Mouse (Mus musculus) kidney, embryonic 15.5 days (tissue): ENCODE measurements at regions not wholly inside any gene's neighbourhood (a gene's known extent, or its start where the extent isn't known, plus 50 kb on each side); places are given as distances from the start of the nearest gene placed in this dataset.

Experiments used
- ATAC-seq: fragments of 200-750 bp; cut with Nextera tagmentation; replicated peaks from 2 replicates; pipeline ENCODE4 v1.8.0; 2017; ENCODE audit warnings: moderate TSS enrichment; ENCODE audit not compliant: low FRiP score
- H3K27ac ChIP-seq: fragments of 300-500 bp; sonication (generic); 2 replicates; pipeline ENCODE4 v1.5.1; 2015; ENCODE audit warnings: mild to moderate bottlenecking, inconsistent platforms
- H3K27me3 ChIP-seq: fragments of 300-500 bp; sonication (generic); 2 replicates; pipeline ENCODE4 v1.6.1; 2015; ENCODE audit warnings: inconsistent platforms
- H3K36me3 ChIP-seq: fragments of 300-500 bp; sonication (generic); 2 replicates; pipeline ENCODE4 v1.6.1; 2015; ENCODE audit warnings: inconsistent platforms
- H3K4me1 ChIP-seq: fragments of 300-500 bp; sonication (generic); 2 replicates; pipeline ENCODE4 v1.6.1; 2015; ENCODE audit warnings: inconsistent platforms
- H3K4me2 ChIP-seq: fragments of 300-500 bp; sonication (generic); 2 replicates; pipeline ENCODE4 v1.6.1; 2015; ENCODE audit warnings: moderate library complexity, mild to moderate bottlenecking, inconsistent platforms
- H3K4me3 ChIP-seq: fragments of 300-500 bp; sonication (generic); replicated peaks from 2 replicates; pipeline ENCODE4 v1.5.1; 2015; ENCODE audit warnings: mild to moderate bottlenecking, inconsistent platforms
- H3K9ac ChIP-seq: fragments of 300-500 bp; sonication (generic); 2 replicates; pipeline ENCODE4 v1.6.1; 2015; ENCODE audit warnings: mild to moderate bottlenecking, inconsistent platforms
- H3K9me3 ChIP-seq: fragments of 300-500 bp; sonication (generic); replicated peaks from 2 replicates; pipeline ENCODE4 v1.6.1; 2016; ENCODE audit warnings: inconsistent platforms
- WGBS: fragments of 180-500 bp; shearing (Covaris S2); methylation state at CpG from one replicate; pipeline ENCODE4 v1.1.7; 2015; ENCODE audit warnings: mixed read lengths; 5-methylcytosine and 5-hydroxymethylcytosine counted together

DNA sequence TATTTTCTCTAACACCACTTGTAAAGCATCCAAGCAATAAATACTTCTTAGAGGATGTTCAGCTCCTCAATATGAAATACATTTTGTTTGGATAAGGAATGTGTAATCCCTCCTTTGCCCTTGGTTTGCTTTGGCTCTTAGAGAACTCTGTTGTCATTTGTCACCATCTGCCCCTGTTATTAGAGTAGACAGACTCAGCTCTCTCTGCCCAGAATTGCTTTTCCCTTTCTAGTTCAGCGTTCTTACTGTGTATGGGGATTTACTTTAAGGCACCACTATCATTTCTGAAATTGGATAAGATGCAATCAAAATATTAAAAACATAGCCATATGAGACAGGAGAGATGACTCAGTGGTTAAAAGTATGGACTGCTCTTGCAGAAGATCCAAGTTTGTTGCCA lies 101.5 kb upstream of the Ednra start:
- H3K4me3 ChIP-seq: no peak overlapping the region

DNA sequence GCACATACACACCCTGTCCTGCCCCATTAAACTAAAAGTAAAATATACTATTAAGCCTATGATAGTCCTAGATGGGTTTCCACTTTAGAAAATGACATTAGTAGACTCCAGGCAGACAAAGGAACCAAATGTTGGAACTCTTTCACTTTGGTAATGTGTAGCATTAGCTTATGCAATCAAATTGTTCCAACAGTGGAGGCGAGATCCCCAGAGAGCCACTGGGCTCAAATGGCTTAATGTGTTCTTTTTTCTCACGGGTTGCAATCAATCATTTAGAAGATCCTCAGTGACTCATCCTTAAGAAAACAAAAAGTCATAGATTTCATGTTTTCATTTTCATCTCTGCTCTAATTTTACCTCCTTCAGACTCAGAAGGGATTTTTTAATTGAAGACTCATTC lies 102.0 kb upstream of the Ednra start:
- no peak for ATAC-seq
- H3K36me3 ChIP-seq: no peaks in the 10 kb centered on the region
- no peak overlapping the region for H3K4me2 ChIP-seq
- H3K4me1 ChIP-seq: peaks cover 34% of the 10 kb centered on the region
- H3K27me3 ChIP-seq: no peaks in the 10 kb centered on the region
- no peak overlapping the region for H3K4me3 ChIP-seq
- H3K9me3 ChIP-seq: no peaks in the 10 kb centered on the region
- 55% methylated on average over 2 of the region's 2 CpGs for WGBS
- H3K9ac ChIP-seq: no peak overlapping the region
- H3K27ac ChIP-seq: no peak overlapping the region

More for the DNA sequence above, 101.5 kb upstream of the Ednra start:
- ATAC-seq: no peak
- peaks cover 34% of the 10 kb centered on the region for H3K4me1 ChIP-seq
- no peaks in the 10 kb centered on the region for H3K36me3 ChIP-seq
- no peaks in the 10 kb centered on the region for H3K9me3 ChIP-seq
- WGBS: 52% methylated on average over 1 of the region's 1 CpGs
- H3K4me2 ChIP-seq: no peak overlapping the region
- no peaks in the 10 kb centered on the region for H3K27me3 ChIP-seq
- no peak overlapping the region for H3K9ac ChIP-seq
- no peak overlapping the region for H3K27ac ChIP-seq

DNA sequence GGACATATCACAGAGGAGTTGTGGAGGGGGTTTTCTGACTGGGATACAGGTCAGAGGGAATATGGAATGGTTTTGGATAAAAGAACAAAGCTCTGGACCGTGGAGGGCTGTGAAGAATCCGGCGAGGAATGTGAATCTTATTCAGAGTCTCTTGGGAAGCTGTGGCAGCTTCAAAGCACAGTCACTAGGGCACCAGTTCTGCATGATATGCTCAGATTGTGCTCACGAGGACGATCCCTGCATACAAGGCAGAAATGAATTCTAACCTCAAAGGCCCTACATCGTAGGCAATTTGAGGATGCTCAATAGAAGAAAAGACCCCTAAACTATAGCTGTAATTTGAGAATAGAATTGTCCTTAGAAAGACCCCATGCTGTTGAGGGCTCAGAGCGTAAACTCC lies 103.8 kb upstream of the Ednra start:
- Histone ChIP-seq H3K4me2 (no peak overlapping the region), H3K36me3 (no peaks in the 10 kb centered on the region), H3K9me3 (no peaks in the 10 kb centered on the region), H3K27ac (no peak overlapping the region), H3K27me3 (no peaks in the 10 kb centered on the region), H3K4me1 (peaks cover 38% of the 10 kb centered on the region), H3K9ac (no peak overlapping the region), H3K4me3 (no peak overlapping the region)
- WGBS: 38% methylated on average over 7 of the region's 7 CpGs
- no peak for ATAC-seq

DNA sequence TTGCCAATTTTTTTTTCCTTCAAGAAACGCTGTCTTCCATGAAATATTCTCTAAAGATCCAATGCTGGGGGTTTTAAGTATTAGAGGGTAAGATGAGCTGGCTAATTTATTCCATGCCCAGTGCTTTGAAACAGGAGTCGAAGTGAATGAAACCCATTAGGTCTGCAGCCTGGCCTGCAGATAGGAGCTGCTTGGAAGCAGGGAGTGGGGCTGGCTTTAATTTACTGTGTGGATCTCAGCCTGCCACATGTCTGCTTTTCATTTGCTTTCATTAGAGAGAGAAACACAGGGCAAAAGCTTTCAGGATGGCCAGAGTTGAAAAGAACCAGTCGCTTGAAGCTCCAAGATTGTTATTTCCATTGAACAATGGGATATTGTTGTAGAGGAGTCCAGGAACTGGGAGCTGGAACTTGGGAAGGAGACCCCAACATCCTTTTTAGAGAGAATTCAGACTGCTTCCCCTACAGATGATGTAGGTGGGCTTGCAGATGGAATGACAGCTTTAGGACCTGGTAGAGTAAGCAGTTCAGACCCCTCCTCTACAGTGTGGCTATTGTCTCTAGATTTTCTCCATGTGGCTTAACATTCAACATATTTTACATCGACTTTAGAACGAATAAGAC lies 105.0 kb upstream of the Ednra start:
- no peaks in the 10 kb centered on the region for H3K9me3 ChIP-seq
- ATAC-seq: no peak

DNA sequence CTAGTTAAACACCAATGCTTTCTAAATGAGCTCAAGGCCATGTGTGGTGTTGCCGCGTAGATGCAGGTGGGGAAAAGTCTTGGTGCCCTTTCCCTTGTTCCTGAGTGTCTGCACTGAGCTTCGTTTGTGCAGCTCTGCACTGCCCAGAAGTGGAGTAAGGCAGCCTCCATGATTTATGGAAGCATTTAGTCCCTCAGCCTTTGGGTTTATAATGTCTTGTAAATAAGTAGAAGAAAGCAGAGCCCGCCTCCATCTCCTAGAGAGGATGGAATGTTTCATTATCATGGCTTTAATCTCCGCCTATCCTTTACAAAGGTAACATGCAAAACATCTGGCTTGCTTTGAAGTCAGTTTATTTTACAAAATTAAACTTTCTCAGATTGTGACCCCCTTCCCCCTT lies 105.5 kb upstream of the Ednra start:
- peak overlapping the region; percentile 64 for H3K27ac ChIP-seq
- 35% methylated on average over 5 of the region's 5 CpGs for WGBS
- ATAC-seq: peak; percentile 59; the same call in 1 of the 2 replicates

More for the DNA sequence above, 105.0 kb upstream of the Ednra start:
- H3K9ac ChIP-seq: no peak overlapping the region
- no peak overlapping the region for H3K4me2 ChIP-seq
- 47% methylated on average over 5 of the region's 5 CpGs for WGBS
- H3K27ac ChIP-seq: peak overlapping the region; percentile 64
- H3K27me3 ChIP-seq: no peaks in the 10 kb centered on the region
- peaks cover 39% of the 10 kb centered on the region for H3K4me1 ChIP-seq
- no peaks in the 10 kb centered on the region for H3K36me3 ChIP-seq
- H3K4me3 ChIP-seq: no peak overlapping the region

DNA sequence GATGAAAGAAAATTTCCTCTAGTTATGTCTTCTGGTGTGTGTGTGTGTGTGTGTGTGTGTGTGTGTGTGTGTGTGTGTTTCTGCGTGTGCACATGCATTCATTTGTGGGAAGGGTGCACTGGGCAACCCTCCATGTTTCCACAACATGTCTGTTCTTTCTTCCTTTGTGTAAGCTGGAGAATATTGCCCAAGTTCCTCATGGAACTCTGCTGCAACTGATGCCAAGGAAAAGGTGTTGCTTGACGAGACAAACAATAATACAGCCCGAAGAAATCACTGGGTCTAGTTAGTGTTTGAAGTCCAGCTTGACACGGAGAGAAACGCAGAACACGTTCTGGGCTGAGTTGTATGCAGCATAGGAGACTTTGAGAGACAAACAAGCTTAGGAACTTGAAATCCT lies 110.0 kb upstream of the Ednra start:
- Histone ChIP-seq H3K4me2 (no peak overlapping the region), H3K36me3 (no peaks in the 10 kb centered on the region), H3K27me3 (no peaks in the 10 kb centered on the region), H3K9me3 (no peaks in the 10 kb centered on the region), H3K27ac (0 out of 2 replicates have a peak overlapping the region, but pooled peaks have one; percentile 22), H3K9ac (no peak overlapping the region), H3K4me3 (no peak overlapping the region), H3K4me1 (peaks cover 19% of the 10 kb centered on the region)
- no peak for ATAC-seq
- WGBS: 71% methylated on average over 6 of the region's 6 CpGs

More for the DNA sequence above, 105.5 kb upstream of the Ednra start:
- H3K9ac ChIP-seq: no peak overlapping the region
- H3K4me1 ChIP-seq: peaks cover 44% of the 10 kb centered on the region
- H3K4me3 ChIP-seq: no peak overlapping the region
- no peaks in the 10 kb centered on the region for H3K36me3 ChIP-seq
- no peaks in the 10 kb centered on the region for H3K9me3 ChIP-seq
- H3K27me3 ChIP-seq: no peaks in the 10 kb centered on the region
- H3K4me2 ChIP-seq: no peak overlapping the region

DNA sequence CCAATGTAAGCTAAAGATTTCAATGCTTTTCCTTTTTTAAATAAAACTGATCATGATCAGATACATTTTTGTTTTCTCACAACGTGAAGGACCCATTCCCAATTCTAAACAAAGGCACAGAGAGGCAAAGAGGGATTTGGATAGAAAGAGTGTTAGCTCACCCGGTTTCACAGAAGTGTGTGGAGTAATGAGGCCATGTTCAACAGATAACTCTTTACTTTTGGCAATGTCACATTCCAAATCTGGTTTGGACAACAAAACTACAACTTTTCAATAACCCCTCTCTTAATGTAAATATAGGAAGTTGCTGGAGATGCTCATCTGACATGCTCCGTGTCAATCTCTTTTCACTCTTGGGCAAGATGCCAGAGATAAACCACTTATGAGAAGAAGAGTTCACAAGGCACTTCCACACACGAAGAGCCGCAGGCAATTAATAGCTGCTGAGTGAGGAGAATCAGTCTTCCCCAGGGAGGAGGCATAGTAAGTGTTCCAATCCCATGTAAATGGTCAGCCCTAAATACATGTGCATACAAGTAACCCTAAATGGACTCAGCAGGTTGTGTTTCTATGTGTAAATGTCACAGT lies 112.7 kb upstream of the Ednra start:
- ATAC-seq: no peak

DNA sequence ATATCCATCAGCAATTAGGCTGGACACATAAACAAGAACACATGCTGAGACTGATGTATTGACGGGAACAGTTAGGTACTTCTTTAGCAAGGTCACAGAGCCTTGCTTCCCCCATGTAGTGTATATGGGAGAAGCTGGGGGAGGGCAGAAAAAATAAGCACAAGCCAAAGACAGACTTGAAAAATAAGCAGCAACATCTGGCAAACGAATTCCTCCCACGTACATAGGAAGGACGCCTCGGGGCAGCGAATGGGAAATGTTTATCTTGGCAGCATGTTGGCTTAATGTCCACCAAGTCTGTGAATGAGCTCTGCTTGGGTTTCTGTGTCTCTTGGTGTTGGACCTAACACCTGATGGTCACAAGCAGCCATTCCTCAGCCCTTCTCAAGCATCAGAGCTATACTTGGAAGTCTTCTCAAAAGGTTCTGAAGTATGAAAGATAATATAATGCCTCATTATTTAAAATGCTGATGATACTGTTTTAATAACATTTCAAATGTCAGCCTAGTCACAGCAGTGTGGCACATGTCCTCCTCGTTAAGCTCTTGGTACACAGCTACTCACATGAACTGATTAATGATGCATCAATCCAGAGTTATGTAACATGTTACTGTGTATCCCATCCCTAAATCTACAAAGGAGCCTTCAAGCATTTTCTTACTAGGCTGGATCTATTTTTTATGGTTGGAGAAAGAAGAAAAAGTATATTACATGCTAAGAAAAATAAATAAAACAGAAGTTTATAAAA lies 118.3 kb upstream of the Ednra start:
- H3K4me1 ChIP-seq: peaks cover 10% of the 10 kb centered on the region
- H3K27me3 ChIP-seq: no peaks in the 10 kb centered on the region
- no peak overlapping the region for H3K9ac ChIP-seq
- no peak overlapping the region for H3K4me3 ChIP-seq
- peak overlapping the region; percentile 54; the same call in 1 of the 2 replicates for H3K27ac ChIP-seq
- H3K4me2 ChIP-seq: no peak overlapping the region
- H3K36me3 ChIP-seq: no peaks in the 10 kb centered on the region
- 9% methylated on average over 7 of the region's 7 CpGs for WGBS
- H3K9me3 ChIP-seq: no peaks in the 10 kb centered on the region
- peak; percentile 73 for ATAC-seq

More for the DNA sequence above, 112.7 kb upstream of the Ednra start:
- H3K9ac ChIP-seq: no peak overlapping the region
- no peaks in the 10 kb centered on the region for H3K36me3 ChIP-seq
- H3K4me1 ChIP-seq: peaks cover 14% of the 10 kb centered on the region
- no peaks in the 10 kb centered on the region for H3K9me3 ChIP-seq
- no peaks in the 10 kb centered on the region for H3K27me3 ChIP-seq
- 74% methylated on average over 5 of the region's 5 CpGs for WGBS
- no peak overlapping the region for H3K27ac ChIP-seq
- no peak overlapping the region for H3K4me2 ChIP-seq
- H3K4me3 ChIP-seq: no peak overlapping the region

DNA sequence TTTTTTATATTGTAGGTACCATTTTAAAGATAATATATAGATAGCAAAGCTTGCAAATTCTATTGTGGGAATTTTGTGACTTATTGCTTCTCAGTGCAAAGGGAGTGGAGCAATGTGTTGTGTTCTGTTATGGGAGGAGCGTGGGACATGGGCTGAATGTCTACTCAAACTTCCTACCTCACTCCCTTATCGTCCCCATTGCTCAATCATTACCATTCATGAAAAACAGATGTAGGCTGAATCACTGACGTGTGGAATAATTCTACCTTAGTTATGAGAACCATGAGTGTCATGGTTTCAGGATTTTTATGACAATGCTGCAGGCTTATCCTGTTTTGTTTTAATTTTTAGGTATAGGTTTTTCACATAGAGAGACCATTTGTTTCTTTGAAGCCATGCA lies 119.0 kb upstream of the Ednra start:
- 62% methylated on average over 3 of the region's 3 CpGs for WGBS
- no peak overlapping the region for H3K4me3 ChIP-seq
- ATAC-seq: no peak
- no peaks in the 10 kb centered on the region for H3K36me3 ChIP-seq
- H3K9ac ChIP-seq: no peak overlapping the region
- no peak overlapping the region for H3K27ac ChIP-seq
- no peaks in the 10 kb centered on the region for H3K9me3 ChIP-seq
- H3K4me2 ChIP-seq: no peak overlapping the region
- H3K4me1 ChIP-seq: peaks cover 10% of the 10 kb centered on the region
- H3K27me3 ChIP-seq: no peaks in the 10 kb centered on the region

DNA sequence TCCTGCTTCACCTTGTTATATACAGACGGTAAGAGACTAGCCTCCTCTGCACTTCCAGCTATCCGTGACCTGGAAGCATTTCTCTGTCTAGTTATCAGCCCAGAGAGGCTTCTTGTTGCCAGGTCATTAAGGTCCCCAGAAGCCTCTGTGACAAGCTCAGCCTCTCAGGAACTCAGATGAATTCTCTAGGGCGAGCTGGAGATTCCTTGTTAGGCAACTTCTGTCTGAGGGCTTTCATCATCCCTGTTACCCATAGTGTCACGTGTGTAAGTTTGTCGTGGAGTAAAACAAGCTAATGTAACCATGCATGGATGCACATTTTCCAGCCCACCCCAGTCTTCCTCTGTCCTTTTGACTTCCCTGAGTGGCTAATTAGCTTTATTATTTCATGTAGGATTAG lies 126.3 kb upstream of the Ednra start:
- Histone ChIP-seq H3K4me3 (no peak overlapping the region), H3K36me3 (no peaks in the 10 kb centered on the region), H3K27me3 (no peaks in the 10 kb centered on the region), H3K9ac (no peak overlapping the region), H3K4me1 (no peaks in the 10 kb centered on the region), H3K4me2 (no peak overlapping the region), H3K27ac (no peak overlapping the region), H3K9me3 (no peaks in the 10 kb centered on the region)
- WGBS: 71% methylated on average over 5 of the region's 5 CpGs
- no peak for ATAC-seq

DNA sequence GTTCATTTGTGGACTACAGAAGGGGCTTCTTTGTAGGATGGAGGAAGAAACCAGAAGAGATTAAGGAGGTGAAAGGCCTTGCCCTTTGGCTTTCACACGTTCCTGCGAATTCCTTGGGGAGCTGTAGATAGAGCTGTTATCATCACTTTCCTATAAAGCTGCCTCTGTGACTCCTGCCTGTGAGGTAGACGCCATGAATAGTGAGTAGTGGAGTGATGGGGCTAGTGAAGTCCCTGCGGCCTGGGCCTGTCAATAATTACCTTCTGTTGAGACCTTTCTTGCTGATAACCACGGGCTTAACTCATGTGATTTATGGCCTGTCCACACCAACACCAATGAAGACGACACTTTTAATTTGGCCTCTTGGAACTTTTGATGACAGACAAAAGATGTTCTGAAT lies 146.0 kb upstream of the Ednra start:
- H3K4me2 ChIP-seq: no peak overlapping the region
- ATAC-seq: no peak
- H3K9me3 ChIP-seq: no peaks in the 10 kb centered on the region
- no peak overlapping the region for H3K4me3 ChIP-seq
- no peaks in the 10 kb centered on the region for H3K36me3 ChIP-seq
- WGBS: 15% methylated on average over 6 of the region's 6 CpGs
- no peaks in the 10 kb centered on the region for H3K4me1 ChIP-seq
- H3K27ac ChIP-seq: no peak overlapping the region
- H3K27me3 ChIP-seq: no peaks in the 10 kb centered on the region
- H3K9ac ChIP-seq: no peak overlapping the region

DNA sequence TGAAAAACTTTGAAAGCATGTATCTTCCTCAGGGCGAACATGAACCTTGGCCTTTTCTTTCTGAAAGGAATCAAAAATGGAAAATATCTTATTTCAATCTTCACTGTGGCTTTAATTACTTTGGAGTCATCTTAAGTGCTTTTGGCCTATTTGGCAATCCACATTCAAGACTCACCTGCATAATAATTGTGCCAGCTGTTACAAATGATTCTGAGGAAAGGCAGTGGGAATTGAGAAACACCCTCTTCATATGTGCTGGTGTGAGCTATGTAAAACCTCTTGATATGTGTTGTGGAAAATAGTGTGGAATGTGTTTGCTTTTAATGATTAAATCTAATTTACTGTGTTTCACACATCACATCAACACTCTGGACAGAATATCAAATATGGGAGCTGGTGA lies 148.5 kb upstream of the Ednra start:
- no peak for ATAC-seq
- Histone ChIP-seq H3K9ac (no peak overlapping the region), H3K4me2 (no peak overlapping the region), H3K4me3 (no peak overlapping the region), H3K27ac (no peak overlapping the region), H3K36me3 (no peaks in the 10 kb centered on the region), H3K9me3 (no peaks in the 10 kb centered on the region), H3K27me3 (no peaks in the 10 kb centered on the region), H3K4me1 (no peaks in the 10 kb centered on the region)
- 95% methylated on average over 1 of the region's 1 CpGs for WGBS
